Mouse (Mus musculus) heart, postnatal 0 days (tissue): ENCODE measurements at regions not wholly inside any gene's neighbourhood (a gene's known extent, or its start where the extent isn't known, plus 50 kb on each side); places are given as distances from the start of the nearest gene placed in this dataset.

ENCODE experiments used
- CTCF ChIP-seq: IDR thresholded peaks from 2 replicates; pipeline ENCODE4 v1.5.1; 2016; ENCODE audit warnings: antibody characterized with exemption, control low read depth, low read depth
- EP300 ChIP-seq: IDR thresholded peaks from 2 replicates; pipeline ENCODE4 v1.6.1; 2016; ENCODE audit warnings: antibody characterized with exemption, low read depth

GRCm38 (mm10) chr3:38102181-38102580, 377.9 kb upstream of the Gm5148 start:
- TF ChIP-seq CTCF (no peak), EP300 (no peak)
